17 mouse cellular contexts compared by ENCODE assay signal in genomic region chr13:72920368-72920767, GRCm38 (mm10).
"Had no signal": no experiment of that assay in that cellular context is flagged by ENCODE, and none has a peak within 500 bp of the region (broad histone marks: within the 10 kb centered on the region; RNA-seq: fewer than 3 reads in every experiment).

No protein-coding gene starts in this region.

- H3K9me3 ChIP-seq: midbrain, embryonic 10.5 days; midbrain, embryonic 13.5 days; neural tube, embryonic 13.5 days; neural tube, embryonic 15.5 days had no signal

- H3K36me3 ChIP-seq: midbrain, embryonic 10.5 days; midbrain, embryonic 13.5 days; neural tube, embryonic 13.5 days; neural tube, embryonic 15.5 days had no signal

- DNase-seq: lung, adult 18-20 months; lung, embryonic 14.5 days; lung, postnatal 10 days; lung, postnatal 4 days; right cerebral cortex, adult 18-20 months; right cerebral cortex, postnatal 25 days; right cerebral cortex, postnatal 4 days; spleen, adult 18-20 months; thymus, adult 18-20 months; thymus, postnatal 14 days; thymus, postnatal 36 days had no signal

- H3K4me1 ChIP-seq: midbrain, embryonic 10.5 days; midbrain, embryonic 13.5 days; neural tube, embryonic 13.5 days; neural tube, embryonic 15.5 days had no signal

- H3K27me3 ChIP-seq: midbrain, embryonic 13.5 days; neural tube, embryonic 13.5 days; neural tube, embryonic 15.5 days had no signal

- ATAC-seq: midbrain, embryonic 13.5 days had no signal

- H3K4me3 ChIP-seq: midbrain, embryonic 10.5 days; midbrain, embryonic 13.5 days; myocyte; neural tube, embryonic 13.5 days; neural tube, embryonic 15.5 days had no signal

- H3K9ac ChIP-seq: liver, embryonic 14.5 days; lung, embryonic 14.5 days; midbrain, embryonic 13.5 days; neural tube, embryonic 13.5 days; neural tube, embryonic 15.5 days had no signal

- H3K27ac ChIP-seq: liver, embryonic 14.5 days; midbrain, embryonic 10.5 days; midbrain, embryonic 13.5 days; neural tube, embryonic 13.5 days; neural tube, embryonic 15.5 days had no signal

- H3K4me2 ChIP-seq: lung, embryonic 14.5 days; midbrain, embryonic 13.5 days; neural tube, embryonic 13.5 days; neural tube, embryonic 15.5 days had no signal
